ENCODE assay signal across 17 mouse cellular contexts in genomic region chr5:68353211-68353610, GRCm38 (mm10).
DNase-seq lines count a peak whose midpoint lies in the region; ATAC-seq and TF ChIP-seq lines count a peak whose summit lies in the region.
"Had no signal": no experiment of that assay in that cellular context is flagged by ENCODE, and none has a peak within 500 bp of the region (broad histone marks: within the 10 kb centered on the region; RNA-seq: fewer than 3 reads in every experiment).

No protein-coding gene starts in this region.

- H3K27ac ChIP-seq in gastrocnemius, adult 2 months, result peak overlapping the region; percentile 43; the same call in 1 of the 2 replicates
- H3K27ac ChIP-seq: forebrain, embryonic 15.5 days; heart, embryonic 10.5 days had no signal

- peak; percentile 94 for ATAC-seq in cerebellum, adult (ENCODE audit: insufficient number of reproducible peaks, low FRiP score, low TSS enrichment)
- ATAC-seq: forebrain, embryonic 15.5 days; inflammation-experienced regulatory T-cells, adult 6 months had no signal

- TF ChIP-seq CTCF in gastrocnemius, adult 2 months (IDR thresholded peaks at IDR 0.05), result no peak

- H3K4me3 ChIP-seq in gastrocnemius, adult 2 months, result no peak overlapping the region
- H3K4me3 ChIP-seq: forebrain, embryonic 15.5 days; heart, embryonic 10.5 days had no signal

- DNase-seq in gastrocnemius, adult 2 months, result peak; percentile 40
- DNase-seq in gastrocnemius, postnatal 4 days (ENCODE audit: low spot score in 2 of 2), result no peak
- peak; percentile 97 for DNase-seq in cerebellum, adult 9-10 months
- DNase-seq in gastrocnemius, postnatal 25 days, result peak; percentile 10
- DNase-seq in right cerebral cortex, postnatal 25 days, result no peak
- DNase-seq in lung, postnatal 4 days, result no peak
- no peak for DNase-seq in adrenal gland, postnatal 36 days
- DNase-seq: adrenal gland, adult 8-10 months; heart, postnatal 10 days; kidney, adult 9 months; kidney, postnatal 36 days; lung, embryonic 14.5 days; midbrain, embryonic 14.5 days had no signal

- intact Hi-C loops in gastrocnemius, adult 2 months (cut with DNase I), result no loop called here

Comparison
In these comparisons a context has a peak if more than half of its experiments do, and no peak if none do; other contexts are left out.
1. DNase-seq: peak in gastrocnemius, adult 2 months (single experiment), cerebellum, adult 9-10 months (single experiment) and gastrocnemius, postnatal 25 days (single experiment); none in gastrocnemius, postnatal 4 days (0 of 2), right cerebral cortex, postnatal 25 days (single experiment), lung, postnatal 4 days (0 of 2) and adrenal gland, postnatal 36 days (0 of 2).